Mouse (Mus musculus) megakaryocyte, embryonic 14.5 days (primary cell): ENCODE data around the gene Ccdc85c.

ENCODE experiments used
- FLI1 ChIP-seq: IDR thresholded peaks from 2 replicates; pipeline ENCODE4 v1.6.1; 2012; ENCODE audit warnings: low read length, inconsistent platforms, mixed read lengths
- GATA1 ChIP-seq: IDR thresholded peaks from 3 replicates; pipeline ENCODE4 v1.6.1; 2012; ENCODE audit warnings: mixed read lengths, low read length, inconsistent platforms, borderline replicate concordance

DNA sequence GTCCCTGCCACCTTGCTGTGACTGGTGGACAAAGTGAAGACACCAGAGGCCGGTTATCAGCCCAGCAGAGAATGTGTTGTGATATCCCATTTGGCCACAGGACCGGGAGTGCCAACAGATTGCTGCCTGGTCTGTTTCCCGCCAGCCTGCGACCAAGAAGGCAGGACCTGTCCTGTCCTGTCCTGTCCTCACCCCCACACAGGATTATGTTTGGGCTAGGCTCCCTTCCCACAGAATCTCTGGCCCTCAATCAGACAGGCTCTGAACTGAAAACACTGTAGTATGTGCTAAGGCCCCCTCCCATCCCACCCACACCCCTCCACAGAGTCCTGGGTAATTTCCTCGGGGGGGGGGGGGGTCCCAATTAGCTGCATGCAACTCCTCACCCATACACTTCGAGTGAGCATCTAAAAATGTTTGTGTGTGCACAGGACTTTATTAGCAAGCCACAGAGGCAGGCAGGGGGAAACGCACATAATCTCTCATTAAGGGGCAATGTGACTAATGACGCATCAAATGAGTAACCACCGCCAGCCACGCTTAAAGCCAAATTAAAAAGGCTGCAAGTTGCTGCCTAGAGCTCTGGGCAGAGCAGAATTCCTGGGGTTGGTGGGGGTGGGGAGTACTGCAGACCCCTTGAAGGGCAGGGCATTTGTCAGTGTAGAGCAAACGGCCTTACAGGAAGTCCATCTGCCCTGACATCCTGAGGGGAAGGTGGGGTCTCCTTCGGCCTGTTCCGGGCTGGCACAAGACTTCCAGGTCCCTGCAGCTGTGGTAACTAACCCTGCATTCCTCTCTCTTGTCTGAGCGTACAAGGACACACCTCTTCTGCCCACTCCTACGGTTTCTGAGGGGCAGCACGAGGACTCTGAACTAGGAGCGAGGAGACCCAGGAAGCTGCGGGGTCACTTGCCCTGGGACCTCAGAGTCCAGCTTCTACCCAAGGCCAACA lies 61.9 kb downstream of the Ccdc85c start:
- TF ChIP-seq GATA1: no peak
- no peak for TF ChIP-seq FLI1
